Mouse (Mus musculus): Measurements from ENCODE around the gene Cd72. TPM values are rescaled to one million over a fixed set of nuclear protein-coding genes. Genes with fewer than 3 reads are reported as not detected.

Cd72 gene
- polyA plus RNA-seq, 1 experiment = not detected

DNA sequence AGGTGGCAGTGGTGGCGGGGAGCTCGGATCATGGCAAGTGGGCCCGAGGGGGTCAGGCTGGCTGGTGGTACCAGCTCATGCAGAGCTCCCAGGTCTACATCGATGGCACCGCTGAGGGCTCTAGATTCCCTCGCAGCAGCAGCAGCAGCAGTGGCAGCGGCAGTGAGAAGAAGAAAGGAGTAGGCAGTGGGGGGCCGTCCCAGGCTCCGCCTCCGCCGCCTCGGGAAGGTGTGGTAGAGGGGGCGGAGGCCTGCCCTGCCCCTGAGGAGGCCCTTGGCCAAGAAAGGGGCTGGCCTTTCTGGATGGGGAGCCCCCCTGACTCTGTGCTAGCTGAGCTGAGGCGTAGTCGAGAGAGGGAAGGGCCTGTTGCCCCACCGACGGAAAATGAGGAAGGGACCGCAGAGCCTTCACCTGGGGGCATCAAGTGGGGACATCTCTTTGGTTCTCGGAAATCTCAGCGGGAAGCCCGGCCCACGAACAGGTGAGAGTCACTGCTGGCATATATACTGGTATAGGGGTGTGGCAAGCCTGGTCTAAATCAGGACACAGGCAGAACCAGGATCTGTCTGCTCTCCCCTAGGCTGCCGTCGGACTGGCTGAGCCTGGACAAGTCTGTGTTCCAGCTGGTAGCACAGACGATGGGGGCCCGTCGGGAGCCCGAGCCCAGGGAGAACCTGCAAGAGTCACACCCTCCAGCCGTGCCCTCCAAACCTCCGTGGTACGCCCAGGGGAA, 28.6 kb downstream of the Cd72 start:
- Histone ChIP-seq H3K4me1 (ENCODE audit: control insufficient read depth, insufficient read depth, low read length) (no peaks in the 10 kb centered on the region), H3K27ac (ENCODE audit: insufficient read depth, low read length) (no peak overlapping the region), H3K9ac (ENCODE audit: low read depth, poor library complexity, severe bottlenecking) (no peak overlapping the region), H3K9me3 (replicated peaks; ENCODE audit: control insufficient read depth, insufficient read depth, low read length, poor library complexity, severe bottlenecking) (no peaks in the 10 kb centered on the region), H3K27me3 (ENCODE audit: control insufficient read depth, insufficient read depth, low read length, poor library complexity, severe bottlenecking) (no peaks in the 10 kb centered on the region), H3K4me3 (ENCODE audit: low read depth, low read length) (peak overlapping the region; percentile 18; the same call in 1 of the 2 replicates), H3K36me3 (ENCODE audit: control insufficient read depth, insufficient read depth, low read length, poor library complexity, severe bottlenecking) (0 out of 2 replicates have a peak, but pooled peaks cover 3% of the 10 kb centered on the region)
- TF ChIP-seq EP300 (IDR thresholded peaks at IDR 0.05; ENCODE audit: insufficient read depth, low read depth, low read length) (no peak), CTCF (IDR thresholded peaks at IDR 0.05; ENCODE audit: low read depth, low read length) (no peak), POLR2A (IDR thresholded peaks at IDR 0.05; ENCODE audit: insufficient read depth, low read length) (no peak)

DNA sequence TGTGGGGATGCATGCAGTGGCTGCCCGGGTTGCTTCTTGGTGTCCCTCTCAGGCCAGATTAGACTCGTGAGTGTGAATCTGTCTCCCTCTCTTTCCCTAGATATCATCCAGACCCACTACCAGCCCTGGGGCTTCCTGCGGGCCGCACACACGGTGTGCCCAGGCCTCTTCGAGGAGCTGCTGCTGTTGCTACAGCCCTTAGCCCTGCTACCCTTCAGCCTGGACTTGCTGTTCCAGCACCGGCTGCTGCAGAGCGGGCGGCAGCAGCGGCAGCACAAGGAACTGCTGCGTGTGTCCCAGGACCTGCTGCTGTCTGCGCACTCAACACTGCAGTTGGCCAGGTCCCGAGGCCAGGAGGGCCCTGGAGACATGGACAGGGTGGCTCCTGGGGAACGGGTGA, 29.2 kb downstream of the Cd72 start:
- Histone ChIP-seq H3K9ac (ENCODE audit: low read depth, poor library complexity, severe bottlenecking) (no peak overlapping the region), H3K27ac (ENCODE audit: insufficient read depth, low read length) (no peak overlapping the region)

DNA sequence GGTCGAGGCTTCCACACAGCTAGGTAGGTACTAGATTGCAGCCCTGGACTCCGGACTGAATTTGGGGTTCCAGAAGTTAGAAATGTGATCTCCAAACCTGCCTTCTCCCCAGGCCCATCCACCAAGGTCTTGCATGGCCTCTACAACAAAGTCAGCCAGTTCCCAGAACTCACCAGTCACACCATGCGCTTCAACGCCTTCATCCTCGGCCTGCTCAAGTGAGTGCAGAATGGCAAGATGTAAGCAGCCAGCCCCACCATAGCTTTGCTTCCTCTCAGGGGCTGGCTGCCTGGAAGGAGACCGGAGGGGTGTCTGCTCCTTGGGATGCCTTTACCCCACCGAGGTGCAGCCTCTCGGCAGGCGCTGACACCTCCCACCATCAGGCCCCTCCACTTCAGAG, 30.4 kb downstream of the Cd72 start:
- Histone ChIP-seq H3K4me3 (ENCODE audit: low read depth, low read length) (no peak overlapping the region), H3K36me3 (ENCODE audit: control insufficient read depth, insufficient read depth, low read length, poor library complexity, severe bottlenecking) (0 out of 2 replicates have a peak, but pooled peaks cover 3% of the 10 kb centered on the region), H3K9ac (ENCODE audit: low read depth, poor library complexity, severe bottlenecking) (no peak overlapping the region), H3K4me1 (ENCODE audit: control insufficient read depth, insufficient read depth, low read length) (no peaks in the 10 kb centered on the region), H3K9me3 (replicated peaks; ENCODE audit: control insufficient read depth, insufficient read depth, low read length, poor library complexity, severe bottlenecking) (no peaks in the 10 kb centered on the region), H3K27ac (ENCODE audit: insufficient read depth, low read length) (no peak overlapping the region), H3K27me3 (ENCODE audit: control insufficient read depth, insufficient read depth, low read length, poor library complexity, severe bottlenecking) (no peaks in the 10 kb centered on the region)
- TF ChIP-seq POLR2A (IDR thresholded peaks at IDR 0.05; ENCODE audit: insufficient read depth, low read length) = no peak
- TF ChIP-seq EP300 (IDR thresholded peaks at IDR 0.05; ENCODE audit: insufficient read depth, low read depth, low read length) = no peak
- no peak for TF ChIP-seq CTCF (IDR thresholded peaks at IDR 0.05; ENCODE audit: low read depth, low read length)

More for the DNA sequence above, 29.2 kb downstream of the Cd72 start:
- H3K9me3 ChIP-seq (replicated peaks; ENCODE audit: control insufficient read depth, insufficient read depth, low read length, poor library complexity, severe bottlenecking) = no peaks in the 10 kb centered on the region
- H3K36me3 ChIP-seq (ENCODE audit: control insufficient read depth, insufficient read depth, low read length, poor library complexity, severe bottlenecking) = 0 out of 2 replicates have a peak, but pooled peaks cover 3% of the 10 kb centered on the region
- TF ChIP-seq EP300 (IDR thresholded peaks at IDR 0.05; ENCODE audit: insufficient read depth, low read depth, low read length) (no peak), CTCF (IDR thresholded peaks at IDR 0.05; ENCODE audit: low read depth, low read length) (no peak), POLR2A (IDR thresholded peaks at IDR 0.05; ENCODE audit: insufficient read depth, low read length) (no peak)
- peak overlapping the region; percentile 18; the same call in 1 of the 2 replicates for H3K4me3 ChIP-seq (ENCODE audit: low read depth, low read length)
- H3K27me3 ChIP-seq (ENCODE audit: control insufficient read depth, insufficient read depth, low read length, poor library complexity, severe bottlenecking) = no peaks in the 10 kb centered on the region
- no peaks in the 10 kb centered on the region for H3K4me1 ChIP-seq (ENCODE audit: control insufficient read depth, insufficient read depth, low read length)

DNA sequence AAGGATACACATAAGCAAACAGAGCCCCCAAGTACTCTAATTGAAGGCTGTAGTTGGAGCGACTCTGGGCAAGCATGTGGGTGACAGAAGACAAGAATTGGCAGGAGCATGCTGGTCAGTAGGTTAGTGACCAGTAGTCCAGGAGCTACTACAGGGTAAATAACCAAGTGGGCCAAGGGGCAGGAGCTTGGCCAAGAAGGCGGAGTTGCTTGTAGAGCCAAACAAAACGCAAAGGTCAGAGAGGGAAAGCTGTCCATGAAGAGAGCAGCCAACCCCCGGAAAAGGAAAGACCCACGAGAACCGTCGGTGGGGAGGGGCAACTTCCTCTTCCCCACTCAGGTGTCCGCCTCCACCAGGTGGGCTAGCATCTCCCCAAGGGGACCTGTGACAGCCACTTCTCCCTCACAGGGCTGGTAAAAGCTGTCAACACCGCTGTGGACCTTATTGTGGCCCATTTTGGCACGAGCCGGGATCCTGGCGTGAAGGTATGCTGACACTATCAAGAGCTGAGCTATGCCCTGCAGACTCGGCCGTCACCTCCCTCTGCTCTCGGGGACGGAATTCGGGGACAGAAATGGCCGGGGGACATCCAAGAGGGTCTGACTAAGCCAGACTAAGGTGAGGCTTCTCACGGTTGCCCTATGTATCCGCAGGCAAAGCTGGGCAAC, 31.0 kb downstream of the Cd72 start:
- Histone ChIP-seq H3K36me3 (ENCODE audit: control insufficient read depth, insufficient read depth, low read length, poor library complexity, severe bottlenecking) (0 out of 2 replicates have a peak, but pooled peaks cover 3% of the 10 kb centered on the region), H3K27me3 (ENCODE audit: control insufficient read depth, insufficient read depth, low read length, poor library complexity, severe bottlenecking) (no peaks in the 10 kb centered on the region), H3K9ac (ENCODE audit: low read depth, poor library complexity, severe bottlenecking) (no peak overlapping the region), H3K27ac (ENCODE audit: insufficient read depth, low read length) (no peak overlapping the region), H3K4me3 (ENCODE audit: low read depth, low read length) (no peak overlapping the region), H3K4me1 (ENCODE audit: control insufficient read depth, insufficient read depth, low read length) (no peaks in the 10 kb centered on the region), H3K9me3 (replicated peaks; ENCODE audit: control insufficient read depth, insufficient read depth, low read length, poor library complexity, severe bottlenecking) (no peaks in the 10 kb centered on the region)
- TF ChIP-seq EP300 (IDR thresholded peaks at IDR 0.05; ENCODE audit: insufficient read depth, low read depth, low read length) (no peak), POLR2A (IDR thresholded peaks at IDR 0.05; ENCODE audit: insufficient read depth, low read length) (no peak), CTCF (IDR thresholded peaks at IDR 0.05; ENCODE audit: low read depth, low read length) (no peak)

DNA sequence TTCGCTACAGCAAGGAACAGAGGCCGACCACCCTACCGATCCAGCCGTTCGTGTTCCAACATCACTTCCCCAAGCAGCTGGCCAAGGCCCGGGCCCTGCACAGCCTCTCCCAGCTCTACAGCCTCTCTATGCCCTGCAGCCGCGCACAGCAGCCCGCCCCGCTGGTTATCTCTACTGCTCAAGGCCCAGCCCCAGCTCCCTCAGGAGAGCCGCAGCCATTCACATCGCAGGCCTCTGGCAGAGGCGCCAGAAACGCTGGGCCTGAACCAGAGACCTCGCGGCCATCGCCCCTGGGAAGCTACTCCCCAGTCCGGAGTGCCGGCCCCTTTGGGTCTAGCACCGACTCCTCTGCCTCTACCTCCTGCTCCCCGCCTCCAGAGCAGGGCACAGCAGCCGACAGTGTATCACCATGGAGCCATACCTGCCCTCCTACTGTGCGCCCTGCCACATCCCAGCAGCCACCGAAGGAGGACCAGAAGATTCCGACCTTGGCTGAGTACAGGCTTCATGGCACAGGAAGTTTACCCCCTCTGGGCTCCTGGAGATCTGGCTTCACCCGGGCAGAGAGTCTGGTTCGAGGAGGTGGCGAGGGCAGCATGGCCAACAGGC, 32.7 kb downstream of the Cd72 start:
- no peak for TF ChIP-seq CTCF (IDR thresholded peaks at IDR 0.05; ENCODE audit: low read depth, low read length)
- TF ChIP-seq POLR2A (IDR thresholded peaks at IDR 0.05; ENCODE audit: insufficient read depth, low read length) = no peak
- TF ChIP-seq EP300 (IDR thresholded peaks at IDR 0.05; ENCODE audit: insufficient read depth, low read depth, low read length) = no peak
- Histone ChIP-seq H3K27me3 (ENCODE audit: control insufficient read depth, insufficient read depth, low read length, poor library complexity, severe bottlenecking) (no peaks in the 10 kb centered on the region), H3K36me3 (ENCODE audit: control insufficient read depth, insufficient read depth, low read length, poor library complexity, severe bottlenecking) (0 out of 2 replicates have a peak, but pooled peaks cover 3% of the 10 kb centered on the region), H3K4me3 (ENCODE audit: low read depth, low read length) (peak overlapping the region; percentile 10), H3K27ac (ENCODE audit: insufficient read depth, low read length) (no peak overlapping the region), H3K4me1 (ENCODE audit: control insufficient read depth, insufficient read depth, low read length) (no peaks in the 10 kb centered on the region), H3K9ac (ENCODE audit: low read depth, poor library complexity, severe bottlenecking) (peak overlapping the region; percentile 12; the same call in 1 of the 2 replicates), H3K9me3 (replicated peaks; ENCODE audit: control insufficient read depth, insufficient read depth, low read length, poor library complexity, severe bottlenecking) (no peaks in the 10 kb centered on the region)

All from ES-Bruce4 (cell line).